Mouse (Mus musculus) right cerebral cortex, postnatal 14 days (tissue): Measurements from ENCODE around the gene C1d.
"Not testable (repeated sequence)": the region's sequence is repeated elsewhere in the genome, so short reads cannot be mapped to it uniquely, and the experiment has no call there.

Source experiments
- DNase-seq: peaks from one replicate; pipeline ENCODE4 v3.0.0; 2022

Gene C1d

GRCm38 (mm10) chr11:17257443-17257842 lies at the start of gene C1d:
Gene C1d, plus strand, starts transcription at chr11:17257579.
- DNase-seq, result peak; percentile 100

- peak; percentile 98 for DNase-seq
These were observed 45.9 kb upstream of the C1d start, which contains the start of gene Pno1 for GRCm38 (mm10) chr11:17211258-17212140. Gene Pno1, minus strand, starts transcription at chr11:17211568.

GRCm38 (mm10) chr11:17212141-17212495 lies 45.3 kb upstream of the C1d start:
- no peak for DNase-seq

GRCm38 (mm10) chr11:17212903-17213509 lies 44.4 kb upstream of the C1d start:
- DNase-seq, result no peak

GRCm38 (mm10) chr11:17215475-17215874 lies 41.9 kb upstream of the C1d start:
- DNase-seq, result no peak

- DNase-seq, result no peak
These were observed 36.3 kb upstream of the C1d start for GRCm38 (mm10) chr11:17221126-17221525.

- DNase-seq, result no peak
These were observed 24.6 kb upstream of the C1d start for GRCm38 (mm10) chr11:17232792-17233191.

GRCm38 (mm10) chr11:17236449-17237037 lies 20.8 kb upstream of the C1d start:
- DNase-seq, result no peak

GRCm38 (mm10) chr11:17238598-17238997 lies 18.8 kb upstream of the C1d start:
- not testable (repeated sequence) for DNase-seq

GRCm38 (mm10) chr11:17248715-17249114 lies 8.7 kb upstream of the C1d start:
- no peak for DNase-seq

GRCm38 (mm10) chr11:17256813-17257365 lies 490 bp upstream of the C1d start:
- DNase-seq, result no peak

GRCm38 (mm10) chr11:17257861-17258260 lies 482 bp downstream of the C1d start:
- peak; percentile 28 for DNase-seq

GRCm38 (mm10) chr11:17267176-17267575 lies 9.8 kb downstream of the C1d start:
- no peak for DNase-seq

GRCm38 (mm10) chr11:17268801-17269200 lies 11.4 kb downstream of the C1d start:
- DNase-seq, result no peak

GRCm38 (mm10) chr11:17279959-17280358 lies 22.6 kb downstream of the C1d start:
- DNase-seq, result peak; percentile 8

- DNase-seq, result no peak
These were observed 26.7 kb downstream of the C1d start for GRCm38 (mm10) chr11:17284055-17284454.

GRCm38 (mm10) chr11:17288884-17289283 lies 31.5 kb downstream of the C1d start:
- no peak for DNase-seq

GRCm38 (mm10) chr11:17306007-17306891 lies 48.9 kb downstream of the C1d start:
- DNase-seq, result peak; percentile 27

- no peak for DNase-seq
These were observed 50.1 kb downstream of the C1d start for GRCm38 (mm10) chr11:17307457-17307856.
